Mouse (Mus musculus): ENCODE results near the gene Tnc. TPM values are rescaled to one million over a fixed set of nuclear protein-coding genes. Genes with fewer than 3 reads are reported as not detected.
A peak's percentile ranks its signal among the peaks of the same experiment; 100 is the strongest.
"Not testable (repeated sequence)": the region's sequence is repeated elsewhere in the genome, so short reads cannot be mapped to it uniquely, and the experiment has no call there.

Gene Tnc
- polyA plus RNA-seq, 1 experiment from 2014 or later, result 25.6 TPM

DNA sequence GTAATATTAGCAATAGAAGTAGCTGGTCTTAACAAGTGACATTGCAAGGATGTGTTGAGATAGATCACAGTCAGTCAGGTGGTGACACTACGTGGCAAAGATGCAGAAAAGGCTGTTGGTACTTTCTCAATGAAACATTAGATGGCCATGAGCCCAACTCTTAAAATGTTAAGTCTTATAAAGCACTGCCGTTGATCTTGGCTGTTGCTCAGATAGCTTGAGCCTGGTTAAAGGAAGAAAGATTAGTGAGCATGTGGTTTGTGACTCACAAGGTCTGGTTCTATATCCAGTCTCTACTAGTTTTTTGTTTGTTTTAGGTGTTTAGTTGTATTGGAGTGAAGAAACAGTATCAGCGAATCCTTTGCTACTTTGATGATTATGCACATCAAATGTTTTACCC, 76.9 kb downstream of the Tnc start:
- Histone ChIP-seq H3K4me3 (no peak overlapping the region), H3K36me3 (no peaks in the 10 kb centered on the region; the same call in 1 of the 2 replicates), H3K4me2 (no peak overlapping the region), H3K27me3 (replicated peaks) (no peaks in the 10 kb centered on the region), H3K9me3 (replicated peaks) (no peaks in the 10 kb centered on the region), H3K27ac (ENCODE audit: poor library complexity, severe bottlenecking) (no peak overlapping the region), H3K4me1 (replicated peaks) (no peaks in the 10 kb centered on the region), H3K9ac (no peak overlapping the region)
- ATAC-seq (ENCODE audit: insufficient number of reproducible peaks, low FRiP score), result no peak
- 82% methylated on average over 3 of the region's 3 CpGs for WGBS

DNA sequence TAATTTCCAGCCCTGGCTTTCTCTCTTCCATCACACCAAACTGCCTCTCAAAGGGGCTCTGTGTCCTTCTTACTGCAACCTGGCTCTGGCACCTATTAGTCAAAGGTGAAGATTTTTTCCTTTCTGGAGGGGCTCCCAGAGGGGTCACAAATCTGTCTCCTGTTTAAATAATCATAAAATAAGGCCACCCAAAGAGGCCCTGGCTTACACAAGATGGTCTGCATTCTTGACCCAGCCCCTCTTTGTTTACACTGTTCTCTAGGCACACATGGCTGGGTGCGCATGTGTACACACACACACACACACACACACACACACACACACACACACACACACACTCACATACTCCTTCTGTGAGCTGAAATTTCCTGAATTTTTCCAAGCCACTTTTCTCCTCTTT, 83.4 kb downstream of the Tnc start:
- H3K36me3 ChIP-seq, result no peaks in the 10 kb centered on the region; the same call in 1 of the 2 replicates
- H3K27ac ChIP-seq (ENCODE audit: poor library complexity, severe bottlenecking), result no peak overlapping the region
- H3K4me2 ChIP-seq, result no peak overlapping the region
- no peak overlapping the region for H3K9ac ChIP-seq
- H3K27me3 ChIP-seq (replicated peaks), result no peaks in the 10 kb centered on the region
- H3K4me1 ChIP-seq (replicated peaks), result no peaks in the 10 kb centered on the region
- H3K9me3 ChIP-seq (replicated peaks), result no peaks in the 10 kb centered on the region
- no peak overlapping the region for H3K4me3 ChIP-seq
- WGBS, result 92% methylated on average over 1 of the region's 1 CpGs
- ATAC-seq (ENCODE audit: insufficient number of reproducible peaks, low FRiP score), result no peak

DNA sequence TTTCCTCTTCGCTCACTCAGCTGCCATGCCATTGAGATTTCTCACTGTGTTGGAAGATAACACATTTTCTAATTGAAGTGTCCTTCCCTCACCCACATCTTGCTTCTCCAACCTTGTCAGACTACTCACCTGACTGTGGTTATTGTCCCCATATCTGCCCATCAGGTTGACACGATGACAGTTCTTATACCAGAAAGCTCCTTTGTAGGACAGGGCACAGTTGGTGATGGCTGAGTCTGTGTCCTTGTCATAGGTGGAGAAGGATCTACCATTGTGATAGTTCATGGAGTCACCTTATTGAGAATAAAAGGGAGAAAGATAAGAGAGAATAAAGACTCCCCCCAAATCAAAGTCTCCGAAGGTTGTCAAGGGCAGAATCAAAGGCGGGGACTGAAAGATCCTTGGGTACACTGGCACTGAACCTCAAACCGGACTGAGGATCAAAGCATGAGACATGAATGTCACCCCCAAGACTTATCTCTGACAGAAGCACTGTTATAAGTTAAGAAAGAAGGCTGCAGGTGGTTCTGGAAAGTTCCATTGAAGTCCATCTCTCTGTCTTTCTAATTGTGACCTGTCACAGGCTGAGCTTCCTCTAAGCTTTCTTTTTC, 84.9 kb downstream of the Tnc start:
- 87% methylated on average over 5 of the region's 5 CpGs for WGBS
- Histone ChIP-seq H3K4me1 (replicated peaks) (no peaks in the 10 kb centered on the region), H3K4me2 (no peak overlapping the region), H3K27me3 (replicated peaks) (no peaks in the 10 kb centered on the region), H3K4me3 (no peak overlapping the region), H3K27ac (ENCODE audit: poor library complexity, severe bottlenecking) (no peak overlapping the region), H3K36me3 (no peaks in the 10 kb centered on the region; the same call in 1 of the 2 replicates), H3K9ac (no peak overlapping the region), H3K9me3 (replicated peaks) (no peaks in the 10 kb centered on the region)
- ATAC-seq (ENCODE audit: insufficient number of reproducible peaks, low FRiP score), result no peak

DNA sequence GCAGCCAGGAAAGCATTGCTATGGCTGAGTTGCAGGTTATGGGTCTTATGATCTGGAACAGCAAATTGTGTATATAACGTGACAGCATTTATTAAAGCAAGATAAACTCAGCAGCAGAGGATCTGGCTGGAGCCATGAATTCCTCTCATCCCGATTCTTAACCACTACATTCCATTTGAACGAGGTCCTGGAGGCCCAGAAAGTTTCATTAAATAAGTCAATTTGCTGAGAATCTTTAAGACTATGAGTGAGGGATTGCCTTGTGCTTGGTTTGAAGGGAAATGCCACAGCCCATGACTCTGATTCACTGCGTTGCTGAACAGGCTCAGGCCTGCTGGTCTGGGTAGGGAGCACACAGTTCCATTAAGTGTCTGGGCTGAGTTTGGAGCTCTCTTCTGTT, 88.2 kb downstream of the Tnc start:
- Histone ChIP-seq H3K4me3 (no peak overlapping the region), H3K4me2 (no peak overlapping the region), H3K36me3 (no peaks in the 10 kb centered on the region), H3K9me3 (replicated peaks) (no peaks in the 10 kb centered on the region), H3K27me3 (replicated peaks) (no peaks in the 10 kb centered on the region), H3K4me1 (replicated peaks) (no peaks in the 10 kb centered on the region), H3K9ac (no peak overlapping the region), H3K27ac (ENCODE audit: poor library complexity, severe bottlenecking) (no peak overlapping the region)
- ATAC-seq (ENCODE audit: insufficient number of reproducible peaks, low FRiP score), result no peak
- WGBS, result 71% methylated on average over 4 of the region's 4 CpGs

DNA sequence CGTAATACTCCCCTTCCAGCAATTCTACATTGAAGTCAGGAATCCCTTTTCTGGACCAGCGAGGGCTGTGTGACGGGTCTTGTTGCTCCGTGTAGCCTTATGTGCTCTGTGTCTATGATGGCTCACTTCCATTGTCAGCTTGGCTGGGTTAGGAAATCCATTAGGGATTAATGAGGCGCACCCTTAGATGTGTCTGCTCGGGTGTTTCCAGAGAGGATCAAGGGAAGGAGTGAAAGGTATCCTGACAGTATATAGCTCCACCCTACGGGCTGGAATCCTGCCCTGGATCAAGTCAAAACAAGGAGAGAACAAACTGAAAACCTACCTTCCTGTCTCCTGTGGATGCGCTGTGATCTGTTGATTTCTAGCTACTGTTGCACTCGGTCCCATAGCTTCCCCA, 96.8 kb downstream of the Tnc start:
- no peak overlapping the region for H3K9ac ChIP-seq
- H3K4me2 ChIP-seq, result no peak overlapping the region
- no peak overlapping the region for H3K27ac ChIP-seq (ENCODE audit: poor library complexity, severe bottlenecking)
- WGBS, result 76% methylated on average over 9 of the region's 9 CpGs
- H3K27me3 ChIP-seq (replicated peaks), result peaks cover 23% of the 10 kb centered on the region
- no peak for ATAC-seq (ENCODE audit: insufficient number of reproducible peaks, low FRiP score)
- H3K36me3 ChIP-seq, result no peaks in the 10 kb centered on the region
- H3K4me3 ChIP-seq, result no peak overlapping the region
- no peaks in the 10 kb centered on the region for H3K4me1 ChIP-seq (replicated peaks)
- no peaks in the 10 kb centered on the region for H3K9me3 ChIP-seq (replicated peaks)

DNA sequence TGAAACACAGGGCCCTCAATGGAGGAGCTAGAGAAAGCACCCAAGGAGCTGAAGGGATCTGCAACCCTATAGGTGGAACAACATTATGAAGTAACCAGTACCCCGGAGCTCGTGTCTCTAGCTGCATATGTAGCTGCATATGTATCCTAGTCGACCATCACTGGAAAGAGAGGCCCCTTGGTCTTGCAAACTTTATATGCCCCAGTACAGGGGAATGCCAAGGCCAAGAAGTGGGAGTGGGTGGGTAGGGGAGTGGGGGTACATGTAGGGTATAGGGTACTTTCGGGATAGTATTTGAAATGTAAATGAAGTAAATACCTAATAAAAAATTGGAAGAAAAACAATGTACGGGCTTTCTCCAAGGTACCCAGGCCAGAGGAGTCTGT, 98.1 kb downstream of the Tnc start:
- H3K4me2 ChIP-seq; H3K9ac ChIP-seq; H3K9me3 ChIP-seq (replicated peaks); H3K27ac ChIP-seq (ENCODE audit: poor library complexity, severe bottlenecking); H3K4me1 ChIP-seq (replicated peaks); H3K36me3 ChIP-seq; H3K4me3 ChIP-seq; ATAC-seq (ENCODE audit: insufficient number of reproducible peaks, low FRiP score): not testable (repeated sequence)
- 79% methylated on average over 5 of the region's 5 CpGs for WGBS
- H3K27me3 ChIP-seq (replicated peaks), result peaks cover 27% of the 10 kb centered on the region

DNA sequence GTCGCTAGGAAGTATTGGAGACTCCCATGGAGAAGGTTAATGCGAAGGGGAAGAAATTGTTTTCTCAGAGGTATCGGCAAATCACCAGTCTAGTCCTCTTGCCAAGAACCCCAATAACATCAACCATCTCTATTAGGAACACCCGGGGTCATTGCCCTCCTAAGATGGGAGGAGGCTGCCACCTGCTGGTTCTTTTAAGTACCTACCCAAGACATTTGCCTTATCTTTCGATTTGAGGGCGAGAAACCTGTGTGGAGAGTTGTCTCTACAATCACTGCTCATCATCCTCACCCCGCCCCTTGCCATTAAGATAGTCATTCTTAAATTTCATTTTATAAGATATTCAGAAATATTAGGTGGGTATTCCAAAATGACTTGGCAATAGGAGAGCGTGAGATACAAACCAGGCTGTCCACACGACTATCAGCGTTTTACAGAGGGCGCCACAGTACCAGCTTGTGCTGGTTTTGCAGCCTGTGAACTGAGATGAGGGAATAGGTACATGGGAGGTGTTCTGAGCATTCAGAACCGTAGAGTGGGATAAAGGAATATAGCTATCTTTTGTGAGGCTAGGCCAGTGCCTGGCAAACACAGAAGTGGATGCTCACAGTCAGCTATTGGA, 98.6 kb downstream of the Tnc start:
- no peak overlapping the region for H3K4me3 ChIP-seq
- H3K4me2 ChIP-seq, result peak overlapping the region; percentile 39
- H3K4me1 ChIP-seq (replicated peaks), result no peaks in the 10 kb centered on the region
- H3K27me3 ChIP-seq (replicated peaks), result peaks cover 27% of the 10 kb centered on the region
- 36% methylated on average over 12 of the region's 12 CpGs for WGBS
- no peak overlapping the region for H3K9ac ChIP-seq
- no peaks in the 10 kb centered on the region for H3K9me3 ChIP-seq (replicated peaks)
- no peak overlapping the region for H3K27ac ChIP-seq (ENCODE audit: poor library complexity, severe bottlenecking)
- H3K36me3 ChIP-seq, result no peaks in the 10 kb centered on the region
- no peak for ATAC-seq (ENCODE audit: insufficient number of reproducible peaks, low FRiP score)

DNA sequence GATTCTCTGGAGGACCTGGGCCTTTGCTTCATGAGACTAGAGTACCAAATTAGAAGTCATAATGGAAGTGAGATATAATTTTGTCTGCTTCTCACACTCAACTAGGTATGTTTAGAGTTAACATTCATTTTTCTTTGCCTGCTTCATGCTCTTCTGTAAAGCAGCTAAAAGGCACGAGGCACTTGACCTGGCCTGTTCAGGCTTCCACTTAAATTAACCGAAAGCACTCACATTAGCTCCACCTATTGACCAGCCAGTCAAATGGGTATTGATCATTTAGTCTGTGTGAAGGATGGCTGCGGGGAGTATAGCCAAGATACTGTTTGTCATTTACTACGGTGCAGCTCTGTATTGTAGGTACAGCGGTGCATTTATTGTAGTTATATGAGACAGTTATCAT, 103.0 kb downstream of the Tnc start:
- 74% methylated on average over 5 of the region's 5 CpGs for WGBS
- no peaks in the 10 kb centered on the region for H3K36me3 ChIP-seq
- peaks cover 36% of the 10 kb centered on the region for H3K27me3 ChIP-seq (replicated peaks)

DNA sequence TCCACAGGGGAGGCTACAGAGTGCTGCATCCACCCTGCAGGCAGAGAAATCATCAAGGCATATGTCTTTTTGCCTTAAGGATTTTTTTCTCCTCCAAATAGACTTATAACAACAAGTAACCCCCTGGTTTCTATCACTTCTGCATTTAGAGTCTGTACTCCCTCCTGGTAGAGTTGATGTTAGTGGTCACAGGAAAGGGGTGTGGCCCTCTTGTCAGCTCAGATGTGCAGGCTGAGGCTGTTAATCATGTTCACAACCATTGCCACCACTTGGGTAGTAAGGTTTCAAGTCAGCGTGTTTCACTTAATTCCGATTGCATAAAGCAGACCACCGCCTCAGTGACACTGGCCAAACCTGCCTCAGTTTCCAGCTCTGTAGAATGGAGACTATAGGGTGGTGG, 103.9 kb downstream of the Tnc start:
- Histone ChIP-seq H3K9ac (no peak overlapping the region), H3K36me3 (no peaks in the 10 kb centered on the region), H3K4me1 (replicated peaks) (no peaks in the 10 kb centered on the region), H3K4me3 (no peak overlapping the region), H3K27me3 (replicated peaks) (peaks cover 36% of the 10 kb centered on the region), H3K9me3 (replicated peaks) (no peaks in the 10 kb centered on the region), H3K27ac (ENCODE audit: poor library complexity, severe bottlenecking) (no peak overlapping the region), H3K4me2 (no peak overlapping the region)
- 85% methylated on average over 3 of the region's 3 CpGs for whole genome bisulfite sequencing
- ATAC-seq (ENCODE audit: insufficient number of reproducible peaks, low FRiP score), result no peak

More for the DNA sequence above, 103.0 kb downstream of the Tnc start:
- Histone ChIP-seq H3K4me1 (replicated peaks) (no peaks in the 10 kb centered on the region), H3K4me3 (no peak overlapping the region), H3K4me2 (no peak overlapping the region), H3K9ac (no peak overlapping the region), H3K27ac (ENCODE audit: poor library complexity, severe bottlenecking) (no peak overlapping the region), H3K9me3 (replicated peaks) (no peaks in the 10 kb centered on the region)
- no peak for ATAC-seq (ENCODE audit: insufficient number of reproducible peaks, low FRiP score)

DNA sequence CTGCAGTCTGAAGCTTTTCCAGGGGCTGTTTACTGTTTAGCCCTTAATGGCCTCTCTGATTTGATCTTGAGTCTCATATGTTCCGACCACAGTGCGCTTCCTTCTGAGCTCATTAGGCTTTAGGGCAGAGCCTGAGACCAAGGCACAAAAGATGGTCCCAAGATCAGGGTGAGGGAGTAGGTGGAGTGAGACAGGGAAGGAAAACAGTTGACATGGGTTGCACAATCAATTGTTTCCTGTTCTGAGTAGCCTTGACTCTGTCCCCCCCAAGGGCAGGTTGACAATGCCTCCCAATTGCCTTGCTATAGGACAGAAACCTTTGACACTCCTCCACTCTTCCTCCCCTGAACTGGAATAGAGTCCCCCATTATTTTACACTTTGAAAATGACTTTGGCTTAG, 105.4 kb downstream of the Tnc start:
- 86% methylated on average over 2 of the region's 2 CpGs for WGBS

DNA sequence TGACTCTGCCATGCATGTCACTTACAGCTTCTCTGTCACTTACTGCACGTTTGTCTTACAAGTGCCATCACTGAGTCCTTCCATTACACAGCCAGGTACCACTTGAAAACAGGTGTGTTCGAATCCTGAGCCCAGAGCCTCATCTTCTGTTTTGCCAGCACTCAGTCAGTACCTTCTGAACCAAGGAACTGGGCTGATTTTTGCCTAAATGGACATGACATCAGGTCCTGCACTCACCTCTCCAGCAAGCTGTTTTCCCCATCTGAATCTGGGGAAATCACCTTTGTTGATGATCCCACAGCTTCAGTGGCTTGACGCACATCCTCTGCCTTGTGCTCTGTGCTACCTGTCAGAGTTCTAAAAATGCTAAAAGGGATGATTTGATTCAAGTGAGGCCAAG, 107.4 kb downstream of the Tnc start:
- H3K4me1 ChIP-seq (replicated peaks), result no peaks in the 10 kb centered on the region
- ATAC-seq (ENCODE audit: insufficient number of reproducible peaks, low FRiP score), result no peak
- no peak overlapping the region for H3K4me2 ChIP-seq
- no peak overlapping the region for H3K9ac ChIP-seq
- no peak overlapping the region for H3K27ac ChIP-seq (ENCODE audit: poor library complexity, severe bottlenecking)
- 61% methylated on average over 3 of the region's 3 CpGs for WGBS
- H3K4me3 ChIP-seq, result no peak overlapping the region
- no peaks in the 10 kb centered on the region for H3K9me3 ChIP-seq (replicated peaks)
- peaks cover 21% of the 10 kb centered on the region; the same call in 1 of the 2 replicates for H3K27me3 ChIP-seq (replicated peaks)
- no peaks in the 10 kb centered on the region for H3K36me3 ChIP-seq

More for the DNA sequence above, 105.4 kb downstream of the Tnc start:
- no peaks in the 10 kb centered on the region for H3K36me3 ChIP-seq
- no peak for ATAC-seq (ENCODE audit: insufficient number of reproducible peaks, low FRiP score)
- no peak overlapping the region for H3K9ac ChIP-seq
- no peaks in the 10 kb centered on the region for H3K9me3 ChIP-seq (replicated peaks)
- H3K4me1 ChIP-seq (replicated peaks), result no peaks in the 10 kb centered on the region
- H3K27me3 ChIP-seq (replicated peaks), result peaks cover 29% of the 10 kb centered on the region
- no peak overlapping the region for H3K4me2 ChIP-seq
- no peak overlapping the region for H3K27ac ChIP-seq (ENCODE audit: poor library complexity, severe bottlenecking)
- H3K4me3 ChIP-seq, result no peak overlapping the region

DNA sequence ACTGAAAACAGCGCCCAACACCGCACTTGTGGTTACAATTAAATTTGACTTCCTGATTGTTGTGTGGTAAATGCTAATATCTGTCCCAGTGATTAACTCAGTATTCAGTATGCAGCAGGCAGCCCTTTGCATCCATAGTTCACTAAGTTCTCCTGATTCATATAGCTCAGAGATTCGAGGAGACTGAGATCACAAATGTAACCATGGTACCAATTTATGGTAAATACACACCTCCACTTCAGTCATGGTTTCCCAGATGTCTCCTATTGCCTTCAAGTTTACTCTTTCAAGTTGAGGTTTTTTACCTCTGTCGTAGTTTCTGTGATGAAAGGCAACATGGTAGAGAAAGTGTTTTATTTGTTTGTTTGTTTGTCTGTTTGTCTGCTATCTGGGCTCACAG, 110.9 kb downstream of the Tnc start:
- no peak for ATAC-seq (ENCODE audit: insufficient number of reproducible peaks, low FRiP score)
- WGBS, result 78% methylated on average over 4 of the region's 4 CpGs
- H3K36me3 ChIP-seq, result no peaks in the 10 kb centered on the region

More for the DNA sequence above, 110.9 kb downstream of the Tnc start:
- Histone ChIP-seq H3K9me3 (replicated peaks) (peaks cover 3% of the 10 kb centered on the region; the same call in 1 of the 2 replicates), H3K4me2 (no peak overlapping the region), H3K27ac (ENCODE audit: poor library complexity, severe bottlenecking) (no peak overlapping the region), H3K4me3 (no peak overlapping the region), H3K9ac (no peak overlapping the region), H3K4me1 (replicated peaks) (no peaks in the 10 kb centered on the region), H3K27me3 (replicated peaks) (0 out of 2 replicates have a peak, but pooled peaks cover 8% of the 10 kb centered on the region)

Data from heart, embryonic 12.5 days (tissue).